Mouse (Mus musculus) ovary, postnatal 10 days (tissue): Measurements from ENCODE around the gene Olfr1153.

Experiments used
- DNase-seq: peaks from one replicate; pipeline ENCODE4 v3.0.0; 2022; ENCODE audit warnings: low spot score

Olfr1153 gene

GRCm38 (mm10) chr2:87894662-87895061, at the start of gene Olfr1153:
Gene Olfr1153, plus strand, starts transcription at chr2:87894962.
- no peak for DNase-seq

GRCm38 (mm10) chr2:87855562-87855961, 39.2 kb upstream of the Olfr1153 start, which contains the start of gene Olfr1151:
Gene Olfr1151, plus strand, starts transcription at chr2:87855862.
- no peak for DNase-seq

- DNase-seq, result no peak
These were observed 28.6 kb upstream of the Olfr1153 start, which contains the start of gene Olfr1152 for GRCm38 (mm10) chr2:87866192-87866591. Gene Olfr1152, plus strand, starts transcription at chr2:87866492.

GRCm38 (mm10) chr2:87905066-87905465, 10.3 kb downstream of the Olfr1153 start, which contains the start of gene Olfr1154:
Gene Olfr1154, minus strand, starts transcription at chr2:87905166.
- no peak for DNase-seq

GRCm38 (mm10) chr2:87945037-87945436, 50.3 kb downstream of the Olfr1153 start, which contains the start of gene Olfr1155:
Gene Olfr1155, minus strand, starts transcription at chr2:87945137.
- no peak for DNase-seq
